23 mouse cellular contexts compared by ENCODE assay signal in genomic region chr19:41824950-41825349, GRCm38 (mm10).
"Had no signal": no experiment of that assay in that cellular context is flagged by ENCODE, and none has a peak within 500 bp of the region (broad histone marks: within the 10 kb centered on the region; RNA-seq: fewer than 3 reads in every experiment).

No protein-coding gene starts in this region.

- DNase-seq: kidney, adult 2 months; kidney, postnatal 25 days; layer of hippocampus, adult 9-11 months; liver; lung, adult 18-20 months; lung, postnatal 10 days; lung, postnatal 36 days; midbrain, embryonic 14.5 days; right cerebral cortex, adult 18-20 months; right cerebral cortex, postnatal 25 days; spleen, adult 18-20 months; thymus, adult 18-20 months; thymus, postnatal 25 days had no signal

- H3K4me3 ChIP-seq: layer of hippocampus, adult 2 months; limb, embryonic 10.5 days; limb, embryonic 13.5 days; liver, embryonic 12.5 days; liver, embryonic 15.5 days; lung, embryonic 15.5 days; midbrain, embryonic 10.5 days; neural tube, embryonic 12.5 days; neural tube, embryonic 15.5 days had no signal

- H3K27ac ChIP-seq: kidney, postnatal 0 days; layer of hippocampus, adult 2 months; limb, embryonic 10.5 days; limb, embryonic 13.5 days; liver, embryonic 12.5 days; liver, embryonic 15.5 days; lung, embryonic 15.5 days; midbrain, embryonic 10.5 days; neural tube, embryonic 12.5 days; neural tube, embryonic 15.5 days had no signal

- ATAC-seq: liver, embryonic 12.5 days had no signal

- H3K4me1 ChIP-seq: limb, embryonic 10.5 days; neural tube, embryonic 12.5 days; neural tube, embryonic 15.5 days had no signal

- H3K36me3 ChIP-seq: limb, embryonic 10.5 days; limb, embryonic 13.5 days; liver, embryonic 12.5 days; liver, embryonic 15.5 days; lung, embryonic 15.5 days; midbrain, embryonic 10.5 days; neural tube, embryonic 12.5 days; neural tube, embryonic 15.5 days had no signal

- H3K27me3 ChIP-seq: liver, embryonic 12.5 days; liver, embryonic 15.5 days; lung, embryonic 15.5 days; neural tube, embryonic 12.5 days; neural tube, embryonic 15.5 days had no signal
